Mouse (Mus musculus): ENCODE results near the gene Fhad1. TPM values are rescaled to one million over a fixed set of nuclear protein-coding genes. Genes with fewer than 3 reads are reported as not detected.

Gene Fhad1
- polyA plus RNA-seq, 1 experiment: 2.1 TPM

GRCm38 (mm10) chr4:141871333-141871725 lies 143.6 kb downstream of the Fhad1 start:
- Histone ChIP-seq H3K4me3 (ENCODE audit: low read depth, low read length) (no peak overlapping the region), H3K9me3 (replicated peaks; ENCODE audit: control insufficient read depth, insufficient read depth, low read length, poor library complexity, severe bottlenecking) (no peaks in the 10 kb centered on the region), H3K36me3 (ENCODE audit: control insufficient read depth, insufficient read depth, low read length, poor library complexity, severe bottlenecking) (no peaks in the 10 kb centered on the region), H3K27me3 (ENCODE audit: control insufficient read depth, insufficient read depth, low read length, poor library complexity, severe bottlenecking) (no peaks in the 10 kb centered on the region), H3K27ac (ENCODE audit: insufficient read depth, low read length) (no peak overlapping the region), H3K4me1 (ENCODE audit: control insufficient read depth, insufficient read depth, low read length) (peaks cover 7% of the 10 kb centered on the region), H3K9ac (ENCODE audit: low read depth, poor library complexity, severe bottlenecking) (no peak overlapping the region)
- TF ChIP-seq CTCF (IDR thresholded peaks at IDR 0.05; ENCODE audit: low read depth, low read length): no peak
- TF ChIP-seq POLR2A (IDR thresholded peaks at IDR 0.05; ENCODE audit: insufficient read depth, low read length): no peak

- Histone ChIP-seq H3K4me1 (ENCODE audit: control insufficient read depth, insufficient read depth, low read length) (peaks cover 7% of the 10 kb centered on the region), H3K9me3 (replicated peaks; ENCODE audit: control insufficient read depth, insufficient read depth, low read length, poor library complexity, severe bottlenecking) (no peaks in the 10 kb centered on the region), H3K4me3 (ENCODE audit: low read depth, low read length) (no peak overlapping the region), H3K9ac (ENCODE audit: low read depth, poor library complexity, severe bottlenecking) (no peak overlapping the region), H3K27me3 (ENCODE audit: control insufficient read depth, insufficient read depth, low read length, poor library complexity, severe bottlenecking) (no peaks in the 10 kb centered on the region), H3K36me3 (ENCODE audit: control insufficient read depth, insufficient read depth, low read length, poor library complexity, severe bottlenecking) (no peaks in the 10 kb centered on the region), H3K27ac (ENCODE audit: insufficient read depth, low read length) (no peak overlapping the region)
- TF ChIP-seq CTCF (IDR thresholded peaks at IDR 0.05; ENCODE audit: low read depth, low read length) (no peak), POLR2A (IDR thresholded peaks at IDR 0.05; ENCODE audit: insufficient read depth, low read length) (no peak), EP300 (IDR thresholded peaks at IDR 0.05; ENCODE audit: insufficient read depth, low read depth, low read length) (no peak)
Measured at GRCm38 (mm10) chr4:141870666-141871332, 144.1 kb downstream of the Fhad1 start.

- no peak for TF ChIP-seq EP300 (IDR thresholded peaks at IDR 0.05; ENCODE audit: insufficient read depth, low read depth, low read length)
- H3K9ac ChIP-seq (ENCODE audit: low read depth, poor library complexity, severe bottlenecking): no peak overlapping the region
- no peaks in the 10 kb centered on the region for H3K9me3 ChIP-seq (replicated peaks; ENCODE audit: control insufficient read depth, insufficient read depth, low read length, poor library complexity, severe bottlenecking)
- H3K27ac ChIP-seq (ENCODE audit: insufficient read depth, low read length): no peak overlapping the region
- H3K4me1 ChIP-seq (ENCODE audit: control insufficient read depth, insufficient read depth, low read length): peaks cover 7% of the 10 kb centered on the region
- no peak overlapping the region for H3K4me3 ChIP-seq (ENCODE audit: low read depth, low read length)
- H3K27me3 ChIP-seq (ENCODE audit: control insufficient read depth, insufficient read depth, low read length, poor library complexity, severe bottlenecking): no peaks in the 10 kb centered on the region
- no peaks in the 10 kb centered on the region for H3K36me3 ChIP-seq (ENCODE audit: control insufficient read depth, insufficient read depth, low read length, poor library complexity, severe bottlenecking)
Measured at GRCm38 (mm10) chr4:141869436-141870215, 145.3 kb downstream of the Fhad1 start.

GRCm38 (mm10) chr4:141868051-141868450 lies 146.8 kb downstream of the Fhad1 start:
- no peak overlapping the region for H3K9ac ChIP-seq (ENCODE audit: low read depth, poor library complexity, severe bottlenecking)
- no peak overlapping the region for H3K4me3 ChIP-seq (ENCODE audit: low read depth, low read length)
- no peaks in the 10 kb centered on the region for H3K9me3 ChIP-seq (replicated peaks; ENCODE audit: control insufficient read depth, insufficient read depth, low read length, poor library complexity, severe bottlenecking)
- H3K27ac ChIP-seq (ENCODE audit: insufficient read depth, low read length): no peak overlapping the region
- H3K4me1 ChIP-seq (ENCODE audit: control insufficient read depth, insufficient read depth, low read length): peaks cover 7% of the 10 kb centered on the region
- no peaks in the 10 kb centered on the region for H3K36me3 ChIP-seq (ENCODE audit: control insufficient read depth, insufficient read depth, low read length, poor library complexity, severe bottlenecking)
- H3K27me3 ChIP-seq (ENCODE audit: control insufficient read depth, insufficient read depth, low read length, poor library complexity, severe bottlenecking): no peaks in the 10 kb centered on the region
- TF ChIP-seq EP300 (IDR thresholded peaks at IDR 0.05; ENCODE audit: insufficient read depth, low read depth, low read length) (no peak), CTCF (IDR thresholded peaks at IDR 0.05; ENCODE audit: low read depth, low read length) (no peak), POLR2A (IDR thresholded peaks at IDR 0.05; ENCODE audit: insufficient read depth, low read length) (no peak)

GRCm38 (mm10) chr4:141867498-141867897 lies 147.4 kb downstream of the Fhad1 start:
- Histone ChIP-seq H3K4me1 (ENCODE audit: control insufficient read depth, insufficient read depth, low read length) (peaks cover 7% of the 10 kb centered on the region), H3K27me3 (ENCODE audit: control insufficient read depth, insufficient read depth, low read length, poor library complexity, severe bottlenecking) (no peaks in the 10 kb centered on the region), H3K27ac (ENCODE audit: insufficient read depth, low read length) (no peak overlapping the region), H3K9ac (ENCODE audit: low read depth, poor library complexity, severe bottlenecking) (no peak overlapping the region), H3K4me3 (ENCODE audit: low read depth, low read length) (no peak overlapping the region), H3K9me3 (replicated peaks; ENCODE audit: control insufficient read depth, insufficient read depth, low read length, poor library complexity, severe bottlenecking) (no peaks in the 10 kb centered on the region), H3K36me3 (ENCODE audit: control insufficient read depth, insufficient read depth, low read length, poor library complexity, severe bottlenecking) (no peaks in the 10 kb centered on the region)
- TF ChIP-seq CTCF (IDR thresholded peaks at IDR 0.05; ENCODE audit: low read depth, low read length) (no peak), POLR2A (IDR thresholded peaks at IDR 0.05; ENCODE audit: insufficient read depth, low read length) (no peak), EP300 (IDR thresholded peaks at IDR 0.05; ENCODE audit: insufficient read depth, low read depth, low read length) (no peak)

GRCm38 (mm10) chr4:141866933-141867490 lies 147.9 kb downstream of the Fhad1 start:
- H3K9me3 ChIP-seq (replicated peaks; ENCODE audit: control insufficient read depth, insufficient read depth, low read length, poor library complexity, severe bottlenecking): no peaks in the 10 kb centered on the region
- no peak for TF ChIP-seq CTCF (IDR thresholded peaks at IDR 0.05; ENCODE audit: low read depth, low read length)
- no peak for TF ChIP-seq EP300 (IDR thresholded peaks at IDR 0.05; ENCODE audit: insufficient read depth, low read depth, low read length)
- no peak for TF ChIP-seq POLR2A (IDR thresholded peaks at IDR 0.05; ENCODE audit: insufficient read depth, low read length)
- no peak overlapping the region for H3K9ac ChIP-seq (ENCODE audit: low read depth, poor library complexity, severe bottlenecking)
- H3K4me3 ChIP-seq (ENCODE audit: low read depth, low read length): no peak overlapping the region
- H3K36me3 ChIP-seq (ENCODE audit: control insufficient read depth, insufficient read depth, low read length, poor library complexity, severe bottlenecking): no peaks in the 10 kb centered on the region
- H3K27ac ChIP-seq (ENCODE audit: insufficient read depth, low read length): no peak overlapping the region
- H3K27me3 ChIP-seq (ENCODE audit: control insufficient read depth, insufficient read depth, low read length, poor library complexity, severe bottlenecking): no peaks in the 10 kb centered on the region
- H3K4me1 ChIP-seq (ENCODE audit: control insufficient read depth, insufficient read depth, low read length): peaks cover 7% of the 10 kb centered on the region

Data from ES-Bruce4 (cell line).